Mouse (Mus musculus) liver, embryonic 15.5 days (tissue): ENCODE measurements at regions not wholly inside any gene's neighbourhood (a gene's known extent, or its start where the extent isn't known, plus 50 kb on each side); places are given as distances from the start of the nearest gene placed in this dataset.
A peak's percentile ranks its signal among the peaks of the same experiment; 100 is the strongest.

Experiments used
- ATAC-seq: fragments of 200-750 bp; cut with Nextera tagmentation; 2 replicates; pipeline ENCODE4 v1.8.0; 2017; ENCODE audit warnings: moderate number of reproducible peaks, mild to moderate bottlenecking, moderate library complexity; ENCODE audit not compliant: insufficient read depth
- H3K27ac ChIP-seq: fragments of 300-500 bp; sonication (generic); replicated peaks from 2 replicates; pipeline ENCODE4 v1.5.1; 2015; ENCODE audit warnings: mild to moderate bottlenecking, inconsistent platforms
- H3K27me3 ChIP-seq: fragments of 300-500 bp; sonication (generic); 2 replicates; pipeline ENCODE4 v1.6.1; 2015; ENCODE audit warnings: mild to moderate bottlenecking, inconsistent platforms
- H3K36me3 ChIP-seq: fragments of 300-500 bp; sonication (generic); replicated peaks from 2 replicates; pipeline ENCODE4 v1.6.1; 2015; ENCODE audit warnings: moderate library complexity, mild to moderate bottlenecking, inconsistent platforms
- H3K4me1 ChIP-seq: fragments of 300-500 bp; sonication (generic); replicated peaks from 2 replicates; pipeline ENCODE4 v1.6.1; 2015; ENCODE audit warnings: inconsistent platforms
- H3K4me2 ChIP-seq: fragments of 300-500 bp; sonication (generic); 2 replicates; pipeline ENCODE4 v1.6.1; 2015; ENCODE audit warnings: moderate library complexity, mild to moderate bottlenecking, inconsistent platforms
- H3K4me3 ChIP-seq: fragments of 300-500 bp; sonication (generic); replicated peaks from 2 replicates; pipeline ENCODE4 v1.5.1; 2015; ENCODE audit warnings: mild to moderate bottlenecking, inconsistent platforms
- H3K9ac ChIP-seq: fragments of 300-500 bp; sonication (generic); 2 replicates; pipeline ENCODE4 v1.6.1; 2015; ENCODE audit warnings: moderate library complexity, mild to moderate bottlenecking, inconsistent platforms
- H3K9me3 ChIP-seq: fragments of 300-500 bp; sonication (generic); replicated peaks from 2 replicates; pipeline ENCODE4 v1.6.1; 2016; ENCODE audit warnings: inconsistent platforms
- WGBS: fragments of 180-500 bp; shearing (Covaris S2); methylation state at CpG from one replicate; pipeline ENCODE4 v1.1.7; 2015; ENCODE audit warnings: mixed read lengths; ENCODE audit not compliant: insufficient replicate concordance; 5-methylcytosine and 5-hydroxymethylcytosine counted together

DNA sequence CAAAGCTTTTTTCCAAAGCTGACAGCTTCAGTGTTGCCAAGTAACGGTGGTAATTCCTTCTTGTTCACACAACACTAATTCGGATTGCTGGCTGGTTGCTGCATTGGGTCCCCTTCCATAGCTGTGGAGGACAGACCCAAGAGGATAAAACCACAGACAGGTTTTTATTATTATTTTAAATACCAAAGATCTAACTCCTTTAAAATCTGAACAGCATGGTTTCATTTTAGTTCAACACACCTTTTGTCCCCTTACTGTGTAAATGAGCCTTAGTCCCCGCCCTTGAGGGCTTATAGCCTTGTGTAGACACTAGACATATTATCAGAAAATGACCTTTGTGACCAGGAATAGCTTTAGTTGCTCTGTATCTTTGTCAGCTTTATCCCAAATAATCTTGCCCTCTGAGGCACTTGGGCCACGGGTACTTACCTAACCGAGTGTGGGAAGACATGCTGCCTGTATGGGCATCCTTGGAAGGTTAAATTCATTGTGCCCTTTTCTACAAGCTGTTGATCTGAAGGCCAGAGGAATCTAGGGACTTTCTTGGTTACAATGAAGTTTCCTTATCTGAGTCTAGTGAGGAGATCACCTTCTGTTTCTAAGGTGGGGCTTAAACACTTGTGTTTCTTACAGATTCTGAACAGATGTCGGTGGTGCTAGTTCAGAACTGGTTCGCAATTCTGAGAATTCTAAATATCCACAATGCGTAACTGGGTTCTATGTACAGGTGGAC is 99.6 kb downstream of the Rnd3 start:
- H3K4me3 ChIP-seq, result no peak overlapping the region
- no peak overlapping the region for H3K9ac ChIP-seq
- no peaks in the 10 kb centered on the region for H3K36me3 ChIP-seq
- ATAC-seq, result no peak
- 61% methylated on average over 8 of the region's 8 CpGs for whole genome bisulfite sequencing
- no peaks in the 10 kb centered on the region for H3K9me3 ChIP-seq
- no peak overlapping the region for H3K27ac ChIP-seq
- no peak overlapping the region for H3K4me2 ChIP-seq
- H3K4me1 ChIP-seq, result no peaks in the 10 kb centered on the region
- H3K27me3 ChIP-seq, result no peaks in the 10 kb centered on the region

DNA sequence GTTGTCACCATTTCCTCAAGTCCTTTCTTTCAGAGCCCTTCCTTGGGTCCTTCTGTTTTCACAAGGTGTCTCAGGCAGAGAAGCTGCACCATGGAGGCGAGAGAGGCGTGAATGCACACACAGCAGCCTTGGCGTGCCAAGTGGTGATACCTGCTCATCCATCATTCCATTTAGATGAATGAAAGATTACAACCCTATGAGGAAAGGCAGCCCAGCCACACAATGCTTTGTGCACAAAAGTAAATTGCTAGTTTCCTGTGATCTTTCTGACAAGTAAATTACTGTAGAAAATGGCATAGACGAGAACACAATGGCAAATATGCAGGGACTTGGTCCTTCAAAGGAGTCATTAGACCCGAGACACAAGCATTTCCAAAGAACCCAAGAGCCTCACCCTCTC is 101.4 kb downstream of the Rnd3 start:
- H3K4me1 ChIP-seq, result no peaks in the 10 kb centered on the region
- H3K36me3 ChIP-seq, result no peaks in the 10 kb centered on the region
- no peak overlapping the region for H3K4me3 ChIP-seq
- no peak overlapping the region for H3K4me2 ChIP-seq
- no peaks in the 10 kb centered on the region for H3K9me3 ChIP-seq
- H3K27me3 ChIP-seq, result no peaks in the 10 kb centered on the region
- H3K27ac ChIP-seq, result no peak overlapping the region
- no peak for ATAC-seq
- H3K9ac ChIP-seq, result no peak overlapping the region
- WGBS, result 59% methylated on average over 5 of the region's 5 CpGs

DNA sequence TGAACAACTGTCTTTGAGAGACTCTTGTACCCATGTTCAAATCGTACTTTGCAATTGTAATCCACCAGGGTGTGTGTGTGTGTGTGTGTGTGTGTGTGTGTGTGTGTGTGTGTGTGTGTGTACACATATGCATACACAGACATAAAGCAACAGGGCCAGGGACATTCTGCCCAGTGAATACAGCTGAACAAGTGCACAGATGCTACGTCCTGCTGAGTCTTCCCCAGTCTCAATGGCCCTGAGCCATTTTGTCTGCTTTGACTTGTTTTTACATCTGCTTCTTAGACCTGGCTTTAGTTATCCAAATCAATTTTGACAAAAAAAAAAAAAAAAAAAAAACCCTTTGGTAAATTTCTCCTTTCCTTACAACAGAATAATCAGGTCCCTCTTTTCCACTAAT is 103.3 kb downstream of the Rnd3 start:
- H3K9me3 ChIP-seq, result no peaks in the 10 kb centered on the region
- WGBS, result 57% methylated on average over 2 of the region's 2 CpGs
- H3K4me3 ChIP-seq, result no peak overlapping the region
- H3K9ac ChIP-seq, result no peak overlapping the region
- no peak for ATAC-seq
- no peaks in the 10 kb centered on the region for H3K36me3 ChIP-seq
- no peak overlapping the region for H3K4me2 ChIP-seq
- no peak overlapping the region for H3K27ac ChIP-seq
- no peaks in the 10 kb centered on the region for H3K4me1 ChIP-seq
- H3K27me3 ChIP-seq, result no peaks in the 10 kb centered on the region

DNA sequence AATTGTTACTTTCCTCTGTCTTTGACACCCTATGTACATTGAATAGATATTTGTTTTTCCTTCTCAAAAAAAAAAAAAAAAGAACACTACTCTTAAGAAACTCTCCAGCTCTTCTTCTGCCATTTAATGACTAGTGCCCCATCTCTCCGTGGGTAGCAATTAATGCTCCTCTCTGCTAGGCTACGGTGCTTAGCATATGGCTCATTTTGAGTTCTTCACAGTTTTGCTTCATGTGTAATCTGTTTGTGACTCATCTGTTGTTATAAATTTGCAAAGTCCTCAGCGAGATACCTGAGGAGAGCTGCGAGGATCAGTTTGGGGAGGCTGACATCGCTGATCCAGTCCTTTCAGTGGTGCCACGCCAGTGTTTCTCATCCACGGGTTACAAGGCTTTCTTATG is 107.8 kb downstream of the Rnd3 start:
- H3K27me3 ChIP-seq, result no peaks in the 10 kb centered on the region
- no peak overlapping the region for H3K9ac ChIP-seq
- no peak overlapping the region for H3K4me2 ChIP-seq
- no peaks in the 10 kb centered on the region for H3K36me3 ChIP-seq
- 49% methylated on average over 7 of the region's 7 CpGs for WGBS
- H3K4me3 ChIP-seq, result no peak overlapping the region
- H3K4me1 ChIP-seq, result no peaks in the 10 kb centered on the region
- H3K27ac ChIP-seq, result no peak overlapping the region
- no peaks in the 10 kb centered on the region for H3K9me3 ChIP-seq
- no peak for ATAC-seq

DNA sequence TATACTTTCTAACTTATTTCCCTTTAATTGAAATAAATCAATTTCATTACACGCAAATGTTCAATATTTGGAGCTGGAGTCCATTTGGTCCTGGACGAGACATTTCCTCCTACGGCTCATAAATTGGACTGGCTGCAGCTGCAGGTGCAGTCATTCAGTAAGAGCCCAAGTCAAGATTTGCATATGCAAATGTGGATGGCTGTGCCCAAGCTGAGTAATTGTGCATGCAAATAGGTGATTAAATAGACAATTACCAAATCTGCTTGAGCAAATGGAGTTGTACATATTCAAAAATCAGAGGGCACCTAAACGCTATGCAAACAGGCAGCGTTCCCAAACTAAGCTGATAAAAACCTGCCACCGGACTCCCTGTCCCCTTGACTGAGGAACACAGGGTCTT is 110.2 kb downstream of the Rnd3 start:
- H3K4me2 ChIP-seq, result peak overlapping the region; percentile 25
- H3K27ac ChIP-seq, result no peak overlapping the region
- H3K36me3 ChIP-seq, result no peaks in the 10 kb centered on the region
- H3K4me1 ChIP-seq, result no peaks in the 10 kb centered on the region
- no peaks in the 10 kb centered on the region for H3K9me3 ChIP-seq
- WGBS, result 58% methylated on average over 6 of the region's 6 CpGs
- H3K4me3 ChIP-seq, result no peak overlapping the region
- no peak overlapping the region for H3K9ac ChIP-seq
- no peak for ATAC-seq
- no peaks in the 10 kb centered on the region for H3K27me3 ChIP-seq

DNA sequence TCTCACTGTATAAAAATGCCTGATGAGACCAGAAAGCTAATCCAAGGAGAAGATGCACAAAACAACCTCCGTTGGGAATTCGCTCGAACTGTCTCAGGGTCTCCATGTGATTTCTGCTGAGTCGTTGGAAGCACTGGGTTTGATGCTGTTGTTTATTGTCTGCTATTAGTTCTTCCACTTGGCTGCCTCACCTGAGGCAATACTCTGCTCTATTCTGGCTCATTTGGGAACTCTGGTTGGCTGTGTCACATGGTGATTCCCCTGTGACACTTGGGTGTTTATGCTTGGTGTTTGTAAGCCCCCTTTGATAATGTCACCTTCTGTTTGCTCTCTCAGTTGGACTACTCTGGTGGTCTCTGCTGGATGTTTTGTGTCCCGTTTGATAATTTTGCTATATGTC is 111.9 kb downstream of the Rnd3 start:
- Histone ChIP-seq H3K4me2 (no peak overlapping the region), H3K4me3 (no peak overlapping the region), H3K27me3 (no peaks in the 10 kb centered on the region), H3K9ac (no peak overlapping the region), H3K9me3 (no peaks in the 10 kb centered on the region), H3K4me1 (no peaks in the 10 kb centered on the region), H3K36me3 (no peaks in the 10 kb centered on the region), H3K27ac (no peak overlapping the region)
- ATAC-seq, result no peak
- 58% methylated on average over 5 of the region's 5 CpGs for WGBS

DNA sequence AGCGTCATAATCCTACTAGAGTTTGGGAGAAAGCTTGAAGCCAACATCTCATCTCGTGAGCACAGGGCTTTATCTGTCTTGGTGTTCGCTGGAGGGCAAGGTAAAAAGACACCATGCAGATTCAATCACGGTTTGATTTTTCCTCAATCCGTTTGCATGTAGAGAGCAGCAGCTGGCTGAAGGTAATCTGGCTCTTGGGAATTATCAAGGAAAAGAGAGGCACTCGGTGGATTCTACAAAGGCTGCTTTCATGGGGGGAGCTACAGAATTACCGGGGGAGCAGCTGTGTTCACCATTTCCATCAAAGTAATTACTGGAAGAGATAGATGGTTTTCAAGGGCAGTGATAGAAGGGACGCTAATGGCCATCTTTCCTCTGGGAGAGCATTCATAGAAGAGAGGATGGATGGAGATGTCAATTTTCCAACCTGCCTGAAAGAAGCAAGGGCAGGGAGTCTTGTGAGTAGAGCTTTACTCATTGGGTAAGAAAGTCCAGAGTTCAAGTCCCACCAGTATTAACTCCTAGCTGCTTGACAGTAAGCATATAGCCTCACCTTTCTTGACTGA is 112.6 kb downstream of the Rnd3 start:
- Histone ChIP-seq H3K4me1 (no peaks in the 10 kb centered on the region), H3K27ac (no peak overlapping the region), H3K9me3 (no peaks in the 10 kb centered on the region), H3K27me3 (no peaks in the 10 kb centered on the region), H3K4me3 (no peak overlapping the region), H3K36me3 (no peaks in the 10 kb centered on the region), H3K9ac (no peak overlapping the region), H3K4me2 (no peak overlapping the region)
- WGBS, result 65% methylated on average over 8 of the region's 8 CpGs
- ATAC-seq, result no peak

DNA sequence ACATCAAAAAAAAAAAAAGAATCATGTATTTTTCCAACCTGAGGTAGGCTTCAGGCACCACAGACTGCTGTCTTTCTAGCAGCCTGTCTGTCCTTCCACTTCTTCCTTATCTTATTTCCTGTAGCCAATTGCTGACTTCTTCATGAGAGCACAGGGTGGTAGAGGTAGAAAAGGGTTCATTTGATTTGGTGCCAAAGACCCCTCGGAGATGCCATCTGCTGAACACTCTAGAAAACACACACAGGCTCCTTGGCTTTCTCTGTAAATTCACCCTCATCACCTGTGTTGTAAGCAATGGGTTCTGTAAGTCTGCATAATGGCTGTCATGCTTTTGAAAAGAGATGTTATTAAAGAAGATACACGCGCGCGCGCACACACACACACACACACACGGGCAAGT is 115.0 kb downstream of the Rnd3 start:
- 82% methylated on average over 7 of the region's 7 CpGs for WGBS

DNA sequence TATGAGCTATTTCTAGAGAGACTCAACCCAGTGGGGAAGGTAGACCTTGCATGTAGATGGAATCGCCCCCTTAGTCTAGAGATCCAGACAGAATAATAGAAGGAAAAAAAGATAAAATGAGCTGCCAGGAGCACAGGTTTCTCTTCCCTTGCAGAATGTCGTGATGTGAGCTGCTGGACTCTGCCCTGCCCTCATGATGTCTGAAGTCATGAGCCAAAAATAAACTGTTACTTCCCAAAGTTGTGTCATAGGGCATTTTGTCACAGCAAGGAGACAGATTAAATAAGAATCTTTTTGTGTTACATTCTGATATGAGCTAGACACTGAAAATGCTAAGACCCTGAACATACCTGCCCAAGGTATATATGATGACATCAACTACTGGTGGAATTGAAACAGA is 126.4 kb downstream of the Rnd3 start:
- Histone ChIP-seq H3K4me3 (no peak overlapping the region), H3K9ac (no peak overlapping the region), H3K4me2 (no peak overlapping the region), H3K27ac (no peak overlapping the region), H3K4me1 (no peaks in the 10 kb centered on the region), H3K9me3 (no peaks in the 10 kb centered on the region), H3K27me3 (no peaks in the 10 kb centered on the region), H3K36me3 (no peaks in the 10 kb centered on the region)
- ATAC-seq, result no peak
- 49% methylated on average over 2 of the region's 2 CpGs for WGBS

More for the DNA sequence above, 115.0 kb downstream of the Rnd3 start:
- no peak overlapping the region for H3K27ac ChIP-seq
- no peaks in the 10 kb centered on the region for H3K9me3 ChIP-seq
- H3K9ac ChIP-seq, result no peak overlapping the region
- no peaks in the 10 kb centered on the region for H3K36me3 ChIP-seq
- no peaks in the 10 kb centered on the region for H3K4me1 ChIP-seq
- no peak overlapping the region for H3K4me2 ChIP-seq
- H3K27me3 ChIP-seq, result no peaks in the 10 kb centered on the region
- no peak overlapping the region for H3K4me3 ChIP-seq
- ATAC-seq, result no peak

DNA sequence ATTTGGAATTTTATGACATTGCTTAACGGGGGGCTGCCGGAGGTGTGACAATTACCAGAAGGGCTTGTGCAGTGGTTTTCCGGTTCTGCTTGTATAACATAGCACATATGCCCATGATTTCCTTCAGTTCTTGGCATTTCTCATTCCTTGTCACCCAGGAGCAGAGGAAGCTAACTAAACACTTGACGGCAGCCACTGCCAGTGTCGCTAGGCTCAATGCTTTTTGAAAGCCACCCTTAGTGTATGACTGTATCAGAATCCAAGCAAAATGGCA is 132.8 kb downstream of the Rnd3 start:
- no peaks in the 10 kb centered on the region for H3K36me3 ChIP-seq
- no peak overlapping the region for H3K9ac ChIP-seq
- H3K4me3 ChIP-seq, result no peak overlapping the region
- no peaks in the 10 kb centered on the region for H3K9me3 ChIP-seq
- no peak for ATAC-seq
- no peaks in the 10 kb centered on the region for H3K4me1 ChIP-seq
- H3K27me3 ChIP-seq, result no peaks in the 10 kb centered on the region
- WGBS, result 52% methylated on average over 5 of the region's 5 CpGs
- no peak overlapping the region for H3K27ac ChIP-seq
- no peak overlapping the region for H3K4me2 ChIP-seq

DNA sequence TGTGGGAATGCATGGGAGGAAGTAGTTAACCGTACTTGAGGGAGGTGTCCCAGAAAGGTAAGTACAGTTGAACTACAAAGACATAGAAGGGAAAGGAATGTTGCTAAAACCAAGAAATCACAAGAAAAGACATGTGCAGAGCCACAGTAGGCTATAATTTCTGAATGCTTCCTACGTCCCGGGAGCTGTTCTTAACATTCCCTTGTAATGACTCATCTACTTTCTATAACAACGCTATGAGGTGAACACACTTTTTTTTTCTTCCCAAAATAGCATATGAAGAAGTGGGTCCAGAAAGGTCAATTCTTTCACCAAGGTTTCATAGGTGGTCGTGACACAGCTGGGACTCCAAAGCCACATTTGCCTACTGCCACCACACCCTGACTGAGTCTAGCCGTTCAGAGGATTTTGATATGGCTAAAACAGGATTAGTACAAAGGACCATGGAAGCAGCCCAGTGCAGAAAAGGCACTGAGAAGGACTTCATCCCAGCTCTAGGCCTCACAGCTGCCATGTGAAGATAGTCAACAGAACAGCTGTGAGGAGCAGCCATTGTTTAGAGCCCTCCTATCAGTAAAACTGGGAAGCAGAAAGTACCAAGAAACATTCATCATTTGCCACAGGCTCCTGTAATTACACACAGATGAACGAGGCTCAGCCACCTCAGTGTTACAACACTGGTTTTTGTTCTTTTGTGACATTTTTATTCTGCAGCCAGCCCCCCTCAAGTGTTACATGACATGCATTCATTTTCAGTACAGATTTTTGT is 133.4 kb downstream of the Rnd3 start:
- ATAC-seq, result no peak
- no peaks in the 10 kb centered on the region for H3K9me3 ChIP-seq
- no peak overlapping the region for H3K27ac ChIP-seq
- H3K4me3 ChIP-seq, result no peak overlapping the region
- no peaks in the 10 kb centered on the region for H3K36me3 ChIP-seq
- 43% methylated on average over 7 of the region's 7 CpGs for WGBS
- H3K4me2 ChIP-seq, result no peak overlapping the region
- H3K9ac ChIP-seq, result no peak overlapping the region
- H3K4me1 ChIP-seq, result no peaks in the 10 kb centered on the region
- no peaks in the 10 kb centered on the region for H3K27me3 ChIP-seq

DNA sequence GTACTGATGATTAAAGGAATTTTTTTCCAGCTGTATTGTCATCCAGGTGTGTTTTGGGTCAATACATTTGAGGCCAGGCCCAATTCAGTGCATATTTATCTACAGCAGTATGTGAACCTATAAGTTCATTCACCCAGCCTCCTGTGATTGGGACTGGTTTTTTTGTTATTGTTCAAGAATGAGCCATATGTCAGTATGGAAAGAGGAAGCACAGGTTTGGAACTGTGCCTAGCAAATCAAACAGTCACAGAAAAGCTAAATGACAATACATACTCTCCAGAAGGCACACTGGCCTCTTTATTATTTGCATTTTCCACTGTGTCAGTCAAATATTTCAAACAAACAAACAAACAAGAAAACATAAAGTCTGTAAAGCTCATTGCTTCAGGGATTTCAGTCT is 134.7 kb downstream of the Rnd3 start:
- Histone ChIP-seq H3K4me1 (no peaks in the 10 kb centered on the region), H3K9ac (no peak overlapping the region), H3K4me2 (no peak overlapping the region), H3K36me3 (no peaks in the 10 kb centered on the region), H3K27ac (no peak overlapping the region), H3K4me3 (no peak overlapping the region), H3K9me3 (no peaks in the 10 kb centered on the region), H3K27me3 (no peaks in the 10 kb centered on the region)
- ATAC-seq, result no peak
